Mouse (Mus musculus) heart, adult 8-10 months (tissue): Measurements from ENCODE around the gene Snorc. TPM values are rescaled to one million over a fixed set of nuclear protein-coding genes. Genes with fewer than 3 reads are reported as not detected.

Source experiments
- DNase-seq: peaks from one replicate; pipeline ENCODE4 v3.0.0; 2022; ENCODE audit warnings: low spot score
- total RNA-seq, 4 experiments: library from RNA; stranded (reverse); gene quantifications; 2 replicates each; pipeline ENCODE4 v1.2.4; 2022

Snorc gene
- total RNA-seq, 4 experiments from 2014 or later = not detected

- DNase-seq = no peak
Observed at GRCm38 (mm10) chr1:87510166-87510691, 40.2 kb downstream of the Snorc start.

GRCm38 (mm10) chr1:87510845-87511244 lies 40.8 kb downstream of the Snorc start:
- DNase-seq = no peak

GRCm38 (mm10) chr1:87520467-87520866 lies 50.4 kb downstream of the Snorc start:
- DNase-seq = no peak

GRCm38 (mm10) chr1:87521523-87521922 lies 51.5 kb downstream of the Snorc start:
- no peak for DNase-seq

- no peak for DNase-seq
Observed at GRCm38 (mm10) chr1:87525041-87525440, 55.0 kb downstream of the Snorc start.

Other genes starting within 250 kb of the Snorc start
- 1 to 10 TPM; 3.3 to 7.2 (median 4.5) TPM for gene Efhd1, start 205.9 kb upstream of the Snorc start, total RNA-seq
- 10 to 100 TPM; 38.0 to 48.5 (median 40.4) TPM for gene Gigyf2, start 143.3 kb upstream of the Snorc start, total RNA-seq
- not detected for gene Kcnj13, start 75.5 kb upstream of the Snorc start, total RNA-seq
- gene Neu2, start 39.6 kb downstream of the Snorc start, total RNA-seq = not detected
- under 1 TPM; 0.46 to 0.59 (median 0.54) TPM for gene Ngef, start 103.6 kb downstream of the Snorc start, total RNA-seq
- 10 to 100 TPM in 1 of 4 experiments, 1 to 10 TPM in 3; 8.8 to 12.5 (median 9.7) TPM for gene Inpp5d, start 150.0 kb downstream of the Snorc start, total RNA-seq